Mouse (Mus musculus) cerebellum, adult 2 months (tissue): ENCODE results near the gene Dlgap3.

Experiments used
- CTCF ChIP-seq: fragments of 200-500 bp; IDR thresholded peaks from 2 replicates; pipeline ENCODE4 v1.5.1; 2011; ENCODE audit warnings: low read depth, mild to moderate bottlenecking, control low read depth, low read length, moderate library complexity, borderline replicate concordance; ENCODE audit not compliant: insufficient read depth
- POLR2A ChIP-seq: fragments of 200-500 bp; IDR thresholded peaks from 2 replicates; pipeline ENCODE4 v1.6.1; 2011; ENCODE audit warnings: low read length, control low read depth, borderline replicate concordance; ENCODE audit not compliant: insufficient read depth

DNA sequence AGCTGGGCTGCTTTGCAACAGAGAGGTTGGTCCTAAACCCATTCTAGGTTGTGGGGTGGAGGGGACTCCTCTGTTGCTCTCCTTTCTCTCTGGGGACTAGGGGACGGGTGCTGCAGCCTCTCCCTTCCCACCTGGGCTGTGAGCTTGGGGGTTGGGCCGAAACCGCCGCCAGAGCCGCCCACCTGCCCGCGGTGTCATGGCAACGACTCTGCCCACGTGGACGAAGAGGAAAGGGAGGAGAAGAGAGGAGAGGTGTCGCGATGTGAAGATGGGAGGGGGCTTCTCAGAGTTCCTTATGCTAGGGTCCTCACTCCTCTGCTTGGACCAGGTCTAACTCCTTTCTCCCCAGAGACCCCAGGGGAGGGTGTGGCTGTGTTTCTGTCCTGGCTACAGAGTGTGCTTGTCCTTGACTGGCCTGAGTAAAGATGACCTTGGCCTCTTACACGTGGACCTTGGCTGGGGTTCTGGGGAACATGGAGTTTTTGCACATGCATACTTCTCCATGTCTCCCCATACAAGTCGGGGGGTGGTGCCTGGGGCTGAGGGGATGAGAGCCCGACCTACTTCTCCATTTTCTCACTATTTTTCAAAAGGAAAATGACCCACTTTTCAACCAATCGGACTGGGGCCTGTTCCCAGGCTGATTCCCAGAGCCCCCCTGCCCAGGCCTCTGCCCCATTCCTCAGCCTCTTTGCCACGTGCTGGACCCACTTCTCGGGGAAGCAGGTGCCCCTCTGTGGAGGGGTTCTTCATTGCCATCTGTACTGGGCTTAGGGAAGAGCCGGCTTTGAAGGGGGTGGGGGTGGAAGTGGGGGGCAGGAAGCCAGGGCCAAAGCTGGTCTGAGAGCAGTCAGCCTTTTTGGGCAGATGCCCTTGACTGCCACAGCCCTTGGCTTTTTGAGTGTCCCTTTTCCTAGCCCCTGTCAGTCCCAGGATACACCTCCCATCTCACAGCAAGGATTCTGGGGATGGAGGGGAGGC lies 10.8 kb downstream of the Dlgap3 start:
- TF ChIP-seq POLR2A (no peak), CTCF (no peak)
